Mouse (Mus musculus): ENCODE measurements around the gene Bbs12.

- no peak for TF ChIP-seq CTCF (IDR thresholded peaks at IDR 0.05; ENCODE audit: low read depth)
- TF ChIP-seq EP300 (IDR thresholded peaks at IDR 0.05; ENCODE audit: low read depth) = no peak
These were observed 1.0 kb downstream of the Bbs12 start for GRCm38 (mm10) chr3:37313371-37313770.

Measured in heart, postnatal 0 days (tissue).